Mouse (Mus musculus): ENCODE results near the gene Cbx6.

Gene Cbx6

GRCm38 (mm10) chr15:79803533-79804351 lies 30.7 kb downstream of the Cbx6 start:
- no peak for DNase-seq (ENCODE audit: low spot score)

DNA sequence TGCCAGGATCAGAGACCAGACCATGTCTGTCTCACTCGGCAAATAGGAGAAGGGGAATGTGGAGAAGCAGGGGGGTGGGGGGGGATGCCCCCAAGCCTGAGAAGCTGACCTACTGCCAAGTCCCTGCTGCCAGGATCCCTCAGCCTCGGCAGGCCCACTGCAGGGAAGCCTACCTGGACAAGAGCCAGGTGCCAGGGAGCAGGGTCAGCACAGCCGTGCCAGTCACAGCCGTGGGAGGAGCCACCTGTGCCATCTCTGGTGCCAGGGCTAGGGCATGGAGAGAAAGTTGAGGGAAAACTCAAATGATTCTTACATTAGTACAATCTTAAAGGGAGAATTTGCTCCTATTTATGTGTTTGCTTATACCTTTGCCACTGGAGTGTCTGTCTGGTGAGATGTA lies 32.2 kb downstream of the Cbx6 start:
- DNase-seq (ENCODE audit: low spot score) = no peak

- DNase-seq (ENCODE audit: low spot score) = no peak
Observed at GRCm38 (mm10) chr15:79801646-79802045, 32.8 kb downstream of the Cbx6 start.

DNA sequence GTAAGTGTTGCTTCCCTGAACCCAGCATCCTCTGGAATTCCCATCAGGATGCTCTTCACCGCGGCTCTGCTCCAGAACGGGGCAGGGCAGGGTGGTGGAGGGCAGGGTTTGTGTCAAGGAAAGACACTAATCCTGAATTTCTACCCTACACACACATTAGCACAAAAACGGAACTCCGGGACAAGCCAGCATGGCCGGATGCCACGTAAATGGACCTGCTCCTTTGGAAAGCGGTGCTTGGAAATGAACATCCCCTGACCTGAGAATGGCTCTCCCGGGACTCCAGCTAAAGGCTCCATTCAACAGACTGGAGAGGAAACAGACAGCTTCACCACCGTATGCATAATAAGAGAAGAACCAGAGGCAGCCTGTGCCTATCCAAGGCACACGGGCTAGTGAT lies 33.8 kb downstream of the Cbx6 start:
- no peak for DNase-seq (ENCODE audit: low spot score)

- no peak for DNase-seq (ENCODE audit: low spot score)
Observed at GRCm38 (mm10) chr15:79798591-79798990, 35.9 kb downstream of the Cbx6 start.

- no peak for DNase-seq (ENCODE audit: low spot score)
Observed at GRCm38 (mm10) chr15:79797680-79798079, 36.8 kb downstream of the Cbx6 start.

- no peak for DNase-seq (ENCODE audit: low spot score)
Observed at GRCm38 (mm10) chr15:79797096-79797495, 37.4 kb downstream of the Cbx6 start.

- no peak for DNase-seq (ENCODE audit: low spot score)
Observed at GRCm38 (mm10) chr15:79796256-79796655, 38.2 kb downstream of the Cbx6 start.

GRCm38 (mm10) chr15:79794173-79794572 lies 40.3 kb downstream of the Cbx6 start:
- DNase-seq (ENCODE audit: low spot score) = peak; percentile 22

GRCm38 (mm10) chr15:79793076-79793475 lies 41.4 kb downstream of the Cbx6 start:
- no peak for DNase-seq (ENCODE audit: low spot score)

DNA sequence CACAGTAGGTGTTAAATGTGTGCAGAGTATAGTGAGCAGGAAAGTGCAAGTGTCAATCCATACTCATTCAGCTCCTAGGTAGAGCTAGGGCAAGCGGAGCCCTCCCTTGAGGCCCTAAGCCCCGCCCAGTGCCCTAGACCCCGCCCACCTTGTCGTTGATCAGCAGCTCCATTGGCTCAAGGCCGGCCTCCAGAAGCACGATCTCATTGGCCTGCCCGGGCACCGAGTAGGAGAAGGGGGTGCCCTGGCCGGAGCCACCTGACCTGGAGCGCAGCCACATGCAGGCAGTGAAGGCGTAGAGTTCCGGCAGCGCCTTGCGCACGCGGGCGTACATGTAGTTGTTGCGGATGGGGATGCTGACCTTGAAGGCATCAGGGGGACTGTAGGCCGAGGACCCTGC lies 42.0 kb downstream of the Cbx6 start:
- DNase-seq (ENCODE audit: low spot score) = peak; percentile 68

GRCm38 (mm10) chr15:79791502-79791901 lies 43.0 kb downstream of the Cbx6 start:
- peak; percentile 85 for DNase-seq (ENCODE audit: low spot score)

- no peak for DNase-seq (ENCODE audit: low spot score)
Observed at GRCm38 (mm10) chr15:79790905-79791304, 43.6 kb downstream of the Cbx6 start.

DNA sequence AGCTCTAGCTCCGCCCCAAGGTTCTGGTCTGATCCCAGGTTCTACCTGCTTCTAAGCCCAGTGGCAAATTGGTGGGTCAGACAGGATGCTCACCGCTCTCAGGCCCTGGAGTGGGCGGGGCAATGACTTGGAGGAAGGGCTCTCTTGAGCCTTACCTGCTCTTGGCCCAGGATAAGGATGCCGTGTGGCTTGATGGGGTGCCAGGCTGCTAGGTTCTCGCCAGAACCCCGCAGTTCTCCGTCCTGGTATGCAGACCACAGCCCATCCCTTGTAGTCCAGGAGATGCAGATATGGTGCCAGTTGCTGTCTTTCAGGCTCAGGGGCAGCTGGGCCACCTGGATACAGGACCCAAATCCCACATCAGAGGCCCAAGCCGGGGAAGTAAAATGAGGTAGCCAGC lies 44.4 kb downstream of the Cbx6 start:
- DNase-seq (ENCODE audit: low spot score) = no peak

- peak; percentile 7 for DNase-seq (ENCODE audit: low spot score)
Observed at GRCm38 (mm10) chr15:79787815-79788214, 46.7 kb downstream of the Cbx6 start.

DNA sequence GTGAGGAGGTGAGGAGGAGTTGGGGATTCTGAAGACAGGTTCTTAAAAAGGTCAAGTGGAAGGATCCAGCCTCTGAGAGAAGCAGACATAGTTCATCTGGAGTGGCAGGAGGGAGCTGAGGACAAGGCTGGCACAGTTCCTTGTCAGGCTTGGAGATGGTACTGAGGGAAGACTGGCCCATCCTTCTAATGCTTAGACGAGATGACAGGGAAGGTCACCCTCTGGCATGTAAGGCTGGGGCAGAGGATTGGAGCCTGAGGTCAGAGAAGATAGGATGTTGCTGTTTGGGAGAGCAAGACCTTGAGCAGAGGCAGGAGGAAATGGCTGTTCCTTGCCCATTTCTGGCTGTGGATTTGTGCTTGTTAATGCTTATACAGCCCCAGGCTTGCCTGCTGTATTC lies 49.4 kb downstream of the Cbx6 start:
- DNase-seq (ENCODE audit: low spot score) = no peak

GRCm38 (mm10) chr15:79777749-79778148 lies 56.7 kb downstream of the Cbx6 start, which contains the start of gene Dnal4:
TSS of gene Dnal4 (minus strand) at chr15:79777849.
- DNase-seq (ENCODE audit: low spot score) = no peak

- DNase-seq (ENCODE audit: low spot score) = no peak
Observed at GRCm38 (mm10) chr15:79775662-79776061, 58.8 kb downstream of the Cbx6 start.

DNA sequence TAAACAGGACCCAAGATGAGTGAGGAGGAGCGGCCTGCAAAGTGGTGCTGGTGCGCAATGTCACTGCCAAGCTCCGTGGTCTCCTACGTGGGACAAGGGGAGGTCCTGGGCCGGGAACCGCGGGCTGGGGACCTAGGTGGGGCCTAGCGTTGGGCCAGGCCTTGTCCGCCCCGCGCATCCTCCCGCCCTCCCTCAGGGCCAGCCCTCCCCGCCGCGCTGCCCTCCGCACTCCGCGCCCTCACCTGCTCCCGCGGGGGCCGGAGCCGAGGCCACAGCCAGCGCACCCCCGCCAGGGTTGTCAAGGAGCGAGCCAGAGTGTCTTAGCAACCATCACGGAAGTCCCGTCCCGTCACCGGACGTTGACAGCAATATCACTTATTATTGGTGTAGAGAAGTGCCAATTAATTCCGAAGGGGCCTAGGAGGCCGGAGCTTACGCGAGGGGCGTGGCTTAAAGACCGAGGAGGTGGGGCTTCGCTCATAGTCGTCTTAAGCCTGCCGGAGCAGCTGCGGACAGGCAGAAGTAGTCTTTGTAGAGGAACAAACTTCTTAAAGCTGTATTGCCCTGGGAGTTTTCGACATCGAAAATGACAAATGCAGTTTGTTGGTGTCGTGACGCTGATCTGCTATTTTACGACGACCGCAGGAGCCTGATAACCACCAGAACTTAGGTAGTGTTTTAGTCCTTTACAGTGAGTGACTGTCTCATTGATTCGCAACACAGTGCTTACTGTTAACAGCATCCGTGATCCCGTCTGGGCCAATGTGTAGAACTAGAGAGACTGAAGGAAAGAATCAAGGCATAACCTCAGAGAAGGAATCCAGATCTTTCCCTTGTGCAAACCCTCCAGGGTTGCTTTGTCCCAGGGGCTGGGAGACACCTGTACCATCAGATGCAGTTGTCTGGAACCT lies 60.1 kb downstream of the Cbx6 start:
- DNase-seq (ENCODE audit: low spot score) = peak; percentile 99

All from embryo, embryonic 10.5 days (tissue).